Mouse (Mus musculus) spleen, postnatal 4 days (tissue): ENCODE measurements around the gene Selenow.
"Not testable (repeated sequence)": the region's sequence is repeated elsewhere in the genome, so short reads cannot be mapped to it uniquely, and the experiment has no call there.

Source experiments
- DNase-seq, 2 experiments: peaks; one replicate each; pipeline ENCODE4 v3.0.0; 2022; ENCODE audit warnings: low spot score in 2 of 2

Gene Selenow

GRCm38 (mm10) chr7:15945721-15946536, 23.7 kb upstream of the Selenow start, which contains the start of gene Nop53:
Gene Nop53, minus strand, starts transcription at chr7:15946074.
- peak; percentile 86 to 94 for DNase-seq

GRCm38 (mm10) chr7:15945211-15945610, 23.0 kb upstream of the Selenow start:
- no peak for DNase-seq

- DNase-seq: no peak
These were observed 22.1 kb upstream of the Selenow start for GRCm38 (mm10) chr7:15944311-15944710.

- no peak for DNase-seq
These were observed 16.4 kb upstream of the Selenow start for GRCm38 (mm10) chr7:15938621-15939020.

- no peak for DNase-seq
These were observed 15.3 kb upstream of the Selenow start for GRCm38 (mm10) chr7:15937491-15937890.

- DNase-seq: no peak
These were observed 11.5 kb upstream of the Selenow start for GRCm38 (mm10) chr7:15933437-15934359.

- DNase-seq: no peak
These were observed 9.4 kb upstream of the Selenow start for GRCm38 (mm10) chr7:15931635-15932034.

- DNase-seq: no peak
These were observed 8.3 kb upstream of the Selenow start for GRCm38 (mm10) chr7:15930543-15930942.

GRCm38 (mm10) chr7:15929910-15930309, 7.7 kb upstream of the Selenow start:
- peak; percentile 56 to 86 for DNase-seq

GRCm38 (mm10) chr7:15921796-15922195, 406 bp downstream of the Selenow start:
- DNase-seq: peak; percentile 22 to 68

- no peak for DNase-seq
These were observed 1.5 kb downstream of the Selenow start for GRCm38 (mm10) chr7:15920645-15921190.

GRCm38 (mm10) chr7:15919947-15920346, 2.3 kb downstream of the Selenow start:
- no peak for DNase-seq

GRCm38 (mm10) chr7:15918371-15918770, 3.8 kb downstream of the Selenow start:
- DNase-seq: no peak

GRCm38 (mm10) chr7:15916996-15917395, 5.2 kb downstream of the Selenow start:
- DNase-seq: no peak

GRCm38 (mm10) chr7:15916134-15916723, 6.0 kb downstream of the Selenow start:
- no peak for DNase-seq

- DNase-seq: not testable (repeated sequence)
These were observed 6.5 kb downstream of the Selenow start for GRCm38 (mm10) chr7:15915695-15916094.

- DNase-seq: no peak
These were observed 7.5 kb downstream of the Selenow start for GRCm38 (mm10) chr7:15914751-15915150.

GRCm38 (mm10) chr7:15914252-15914651, 8.0 kb downstream of the Selenow start:
- DNase-seq: peak; percentile 25 to 78

- peak; percentile 63 to 88 for DNase-seq
These were observed 10.0 kb downstream of the Selenow start for GRCm38 (mm10) chr7:15912183-15912582.

- DNase-seq: no peak
These were observed 11.7 kb downstream of the Selenow start for GRCm38 (mm10) chr7:15910521-15910920.

- no peak for DNase-seq
These were observed 14.1 kb downstream of the Selenow start for GRCm38 (mm10) chr7:15907971-15908590.
